Mouse (Mus musculus) midbrain, embryonic 16.5 days (tissue): ENCODE results near the gene Trappc10. TPM values are rescaled to one million over a fixed set of nuclear protein-coding genes. Genes with fewer than 3 reads are reported as not detected.
A peak's percentile ranks its signal among the peaks of the same experiment; 100 is the strongest.

Experiments
- ATAC-seq: fragments of 200-750 bp; cut with Nextera tagmentation; 2 replicates; pipeline ENCODE4 v1.8.0; 2017; ENCODE audit warnings: moderate TSS enrichment
- H3K27ac ChIP-seq: fragments of 300-500 bp; sonication (generic); 2 replicates; pipeline ENCODE4 v1.5.1; 2014; ENCODE audit warnings: mild to moderate bottlenecking, low read length, mixed read lengths
- H3K27me3 ChIP-seq: fragments of 300-500 bp; sonication (generic); 2 replicates; pipeline ENCODE4 v1.6.1; 2014; ENCODE audit warnings: low read depth, low read length, mixed read lengths; ENCODE audit not compliant: control insufficient read depth, insufficient read depth
- H3K36me3 ChIP-seq: fragments of 300-500 bp; sonication (generic); 2 replicates; pipeline ENCODE4 v1.6.1; 2014; ENCODE audit warnings: mild to moderate bottlenecking, low read length, moderate library complexity, mixed read lengths; ENCODE audit not compliant: control insufficient read depth, insufficient read depth
- H3K4me1 ChIP-seq: fragments of 300-500 bp; sonication (generic); 2 replicates; pipeline ENCODE4 v1.6.1; 2014; ENCODE audit warnings: mild to moderate bottlenecking, low read length, mixed read lengths; ENCODE audit not compliant: control insufficient read depth, insufficient read depth
- H3K4me2 ChIP-seq: fragments of 300-500 bp; sonication (generic); 2 replicates; pipeline ENCODE4 v1.6.1; 2014; ENCODE audit warnings: mild to moderate bottlenecking, low read length, mixed read lengths
- H3K4me3 ChIP-seq: fragments of 300-500 bp; sonication (generic); 2 replicates; pipeline ENCODE4 v1.5.1; 2014; ENCODE audit warnings: low read depth, mild to moderate bottlenecking, low read length, moderate library complexity, mixed read lengths
- H3K9ac ChIP-seq: fragments of 300-500 bp; sonication (generic); 2 replicates; pipeline ENCODE4 v1.6.1; 2014; ENCODE audit warnings: low read depth, low read length, mixed read lengths
- H3K9me3 ChIP-seq: fragments of 300-500 bp; sonication (generic); replicated peaks from 2 replicates; pipeline ENCODE4 v1.6.1; 2014; ENCODE audit warnings: mild to moderate bottlenecking, low read length, mixed read lengths; ENCODE audit not compliant: control insufficient read depth, poor library complexity, severe bottlenecking
- WGBS: fragments of 180-500 bp; shearing (Covaris S2); extraction: QIAGEN DNeasy Blood & Tissue Kit; methylation state at CpG from one replicate; pipeline ENCODE4 v1.1.7; 2014; 5-methylcytosine and 5-hydroxymethylcytosine counted together
- polyA plus RNA-seq: library from polyadenylated mRNA; unstranded; fragments of >200 nt; fragmentation: Nextera tagmentation; extraction: Ambion mirVana; gene quantifications from 2 replicates; pipeline ENCODE4 v1.2.1, GENCODE M21; 2015

The Trappc10 gene
- polyA plus RNA-seq, result 22.4 and 27.1 TPM in 2 replicates

- WGBS, result 0% methylated on average over 62 of the region's 74 CpGs
- Histone ChIP-seq H3K27me3 (no peaks in the 10 kb centered on the region), H3K4me3 (peak within 1 kb of the TSS; percentile 85), H3K4me1 (peaks cover 15% of the 10 kb centered on the region), H3K36me3 (no peaks in the 10 kb centered on the region), H3K4me2 (peak within 1 kb of the TSS; percentile 77), H3K9ac (peak within 1 kb of the TSS; percentile 86), H3K9me3 (no peaks in the 10 kb centered on the region), H3K27ac (peak within 1 kb of the TSS; percentile 89)
- ATAC-seq, result peak; percentile 96
These were observed at the start of gene Trappc10 for GRCm38 (mm10) chr10:78244438-78245224. TSS of gene Trappc10 (minus strand) at chr10:78244641.

DNA sequence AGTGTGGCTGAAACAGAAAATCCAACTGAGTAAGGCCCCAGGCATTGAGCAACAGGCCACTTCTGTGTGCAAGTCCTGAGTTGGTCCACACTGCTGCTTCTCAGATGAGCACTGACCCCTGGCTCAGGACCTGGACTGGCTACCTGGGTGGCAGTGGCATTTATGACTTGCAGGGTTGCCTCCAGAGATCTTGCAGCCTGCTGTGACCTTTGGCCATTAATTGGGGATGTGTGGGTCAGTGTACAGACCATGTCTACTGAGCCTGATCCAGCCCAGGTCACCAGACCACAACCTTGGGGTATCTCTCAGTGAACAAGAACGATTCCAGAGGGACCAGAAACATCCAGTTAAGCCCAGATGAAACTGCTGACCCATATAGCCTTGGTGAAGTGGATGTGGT, 49.1 kb upstream of the Trappc10 start:
- WGBS, result 89% methylated on average over 1 of the region's 1 CpGs
- no peak overlapping the region for H3K9ac ChIP-seq
- H3K4me3 ChIP-seq, result no peak overlapping the region
- H3K4me1 ChIP-seq, result no peaks in the 10 kb centered on the region; the same call in 1 of the 2 replicates
- no peaks in the 10 kb centered on the region for H3K36me3 ChIP-seq
- no peaks in the 10 kb centered on the region for H3K9me3 ChIP-seq
- no peak overlapping the region for H3K4me2 ChIP-seq
- ATAC-seq, result no peak
- H3K27ac ChIP-seq, result no peak overlapping the region
- no peaks in the 10 kb centered on the region for H3K27me3 ChIP-seq

DNA sequence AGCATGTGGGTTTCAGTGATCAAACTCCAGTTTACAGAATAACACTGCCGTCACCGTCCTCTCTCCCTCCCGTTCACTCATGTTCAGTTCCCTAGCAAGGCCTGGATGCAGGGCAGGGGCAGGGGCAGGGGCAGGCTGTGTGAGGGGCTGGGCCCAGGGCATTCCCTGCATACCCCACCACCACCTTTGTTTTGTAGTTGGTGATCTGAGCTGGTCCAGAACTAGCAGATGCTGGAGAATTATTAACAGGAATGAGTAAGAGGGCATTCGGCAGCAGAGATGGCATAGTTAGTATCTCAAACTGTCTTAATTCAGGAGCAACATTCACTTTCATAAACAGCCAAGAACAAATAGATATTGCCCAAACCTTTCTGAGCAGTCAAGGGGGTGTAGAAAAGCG, 47.9 kb upstream of the Trappc10 start:
- H3K36me3 ChIP-seq, result peaks cover 4% of the 10 kb centered on the region; the same call in 1 of the 2 replicates
- 93% methylated on average over 5 of the region's 5 CpGs for WGBS
- no peak overlapping the region for H3K4me2 ChIP-seq
- no peak overlapping the region for H3K4me3 ChIP-seq
- ATAC-seq, result no peak
- H3K9me3 ChIP-seq, result no peaks in the 10 kb centered on the region
- no peaks in the 10 kb centered on the region for H3K27me3 ChIP-seq
- H3K9ac ChIP-seq, result no peak overlapping the region
- no peaks in the 10 kb centered on the region; the same call in 1 of the 2 replicates for H3K4me1 ChIP-seq
- H3K27ac ChIP-seq, result no peak overlapping the region

DNA sequence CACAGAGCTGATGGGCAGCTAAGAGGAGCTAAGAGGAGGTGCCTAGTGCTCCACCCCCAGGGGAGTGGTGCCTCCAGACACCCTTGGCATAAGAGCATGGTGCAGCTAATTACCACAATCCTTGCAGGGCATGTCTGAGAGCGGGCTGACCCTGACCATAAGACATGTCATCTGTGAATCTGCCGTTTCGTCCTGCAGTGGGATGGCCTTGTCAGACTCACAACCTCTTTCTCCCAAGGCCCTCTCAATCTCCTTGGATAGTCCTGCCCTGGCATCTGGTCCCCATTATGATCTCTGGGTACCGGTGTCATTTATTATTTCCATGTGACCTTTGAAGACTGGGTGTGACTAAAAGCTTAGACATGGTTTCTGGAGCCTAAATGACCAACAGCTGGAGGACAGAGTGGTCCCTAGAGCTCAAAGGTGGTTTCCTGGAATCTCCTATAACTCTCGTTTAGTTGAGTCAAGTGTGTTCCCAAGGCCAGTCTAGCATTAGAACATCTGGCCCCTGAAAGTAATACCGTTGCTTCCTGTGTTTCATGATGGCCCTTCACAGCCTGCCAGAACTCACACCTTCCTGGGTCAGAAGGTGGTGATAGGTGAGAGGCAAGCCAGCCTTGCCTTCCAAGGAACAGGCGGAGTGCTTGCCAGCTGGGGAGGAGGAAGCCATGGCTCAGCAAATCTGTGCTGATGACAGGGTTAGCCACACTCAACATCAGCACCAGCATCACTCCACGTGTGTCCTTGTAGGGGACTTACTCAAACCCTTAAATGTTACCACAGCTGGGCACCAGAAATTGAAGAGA, 46.5 kb upstream of the Trappc10 start:
- no peaks in the 10 kb centered on the region for H3K4me1 ChIP-seq
- no peaks in the 10 kb centered on the region for H3K9me3 ChIP-seq
- no peak overlapping the region for H3K4me3 ChIP-seq
- H3K4me2 ChIP-seq, result no peak overlapping the region
- H3K27ac ChIP-seq, result no peak overlapping the region
- 96% methylated on average over 8 of the region's 8 CpGs for WGBS
- H3K36me3 ChIP-seq, result peaks cover 12% of the 10 kb centered on the region
- no peaks in the 10 kb centered on the region for H3K27me3 ChIP-seq
- H3K9ac ChIP-seq, result no peak overlapping the region
- ATAC-seq, result no peak

DNA sequence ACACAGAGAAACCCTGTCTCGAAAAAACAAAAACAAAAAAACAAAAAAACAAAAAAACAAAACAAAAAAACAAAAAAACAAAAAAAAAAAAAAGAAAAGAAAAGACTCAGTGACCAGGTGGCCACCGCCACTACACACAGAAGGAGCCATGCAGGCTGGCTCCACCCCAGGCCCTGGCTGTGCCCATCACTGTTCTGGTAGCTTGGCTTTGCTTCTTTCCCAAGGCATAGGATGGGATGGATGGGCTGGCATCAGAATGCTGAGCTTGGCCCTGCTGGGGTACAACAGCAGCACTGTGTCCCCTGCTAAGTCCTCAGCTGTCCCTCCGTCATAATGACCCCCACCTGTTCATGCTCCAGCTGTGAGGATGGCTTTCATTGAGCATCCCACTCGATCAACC, 44.5 kb upstream of the Trappc10 start:
- Histone ChIP-seq H3K9ac (no peak overlapping the region), H3K4me1 (no peaks in the 10 kb centered on the region)
- WGBS, result 90% methylated on average over 4 of the region's 4 CpGs

DNA sequence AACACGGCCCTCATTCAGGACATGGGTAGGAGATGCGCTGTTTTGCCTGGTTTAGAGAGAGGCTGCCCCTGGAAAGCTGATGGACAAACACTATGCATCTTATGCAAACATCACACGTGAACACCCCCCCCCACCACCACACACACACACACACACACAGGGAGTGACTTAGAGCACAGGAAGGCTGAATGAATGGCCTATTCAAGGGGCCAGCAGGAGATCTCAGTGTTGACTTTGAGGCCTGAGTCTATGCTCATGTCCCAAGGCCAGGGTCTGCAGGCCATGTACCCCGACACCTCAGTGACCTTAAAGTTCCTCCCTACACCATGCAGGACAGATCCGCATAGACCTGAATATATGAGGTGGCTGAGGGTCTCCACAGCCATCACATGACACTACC, 43.7 kb upstream of the Trappc10 start:
- Histone ChIP-seq H3K36me3 (peaks cover 22% of the 10 kb centered on the region), H3K9ac (no peak overlapping the region), H3K4me2 (no peak overlapping the region), H3K27me3 (no peaks in the 10 kb centered on the region), H3K4me1 (no peaks in the 10 kb centered on the region), H3K4me3 (no peak overlapping the region), H3K9me3 (no peaks in the 10 kb centered on the region), H3K27ac (no peak overlapping the region)
- ATAC-seq, result 0 out of 2 replicates have a peak, but pooled peaks have one; percentile 21
- 90% methylated on average over 5 of the region's 5 CpGs for WGBS

More for the DNA sequence above, 44.5 kb upstream of the Trappc10 start:
- Histone ChIP-seq H3K9me3 (no peaks in the 10 kb centered on the region), H3K4me3 (no peak overlapping the region), H3K27ac (no peak overlapping the region), H3K4me2 (no peak overlapping the region), H3K36me3 (peaks cover 20% of the 10 kb centered on the region), H3K27me3 (no peaks in the 10 kb centered on the region)
- ATAC-seq, result no peak

DNA sequence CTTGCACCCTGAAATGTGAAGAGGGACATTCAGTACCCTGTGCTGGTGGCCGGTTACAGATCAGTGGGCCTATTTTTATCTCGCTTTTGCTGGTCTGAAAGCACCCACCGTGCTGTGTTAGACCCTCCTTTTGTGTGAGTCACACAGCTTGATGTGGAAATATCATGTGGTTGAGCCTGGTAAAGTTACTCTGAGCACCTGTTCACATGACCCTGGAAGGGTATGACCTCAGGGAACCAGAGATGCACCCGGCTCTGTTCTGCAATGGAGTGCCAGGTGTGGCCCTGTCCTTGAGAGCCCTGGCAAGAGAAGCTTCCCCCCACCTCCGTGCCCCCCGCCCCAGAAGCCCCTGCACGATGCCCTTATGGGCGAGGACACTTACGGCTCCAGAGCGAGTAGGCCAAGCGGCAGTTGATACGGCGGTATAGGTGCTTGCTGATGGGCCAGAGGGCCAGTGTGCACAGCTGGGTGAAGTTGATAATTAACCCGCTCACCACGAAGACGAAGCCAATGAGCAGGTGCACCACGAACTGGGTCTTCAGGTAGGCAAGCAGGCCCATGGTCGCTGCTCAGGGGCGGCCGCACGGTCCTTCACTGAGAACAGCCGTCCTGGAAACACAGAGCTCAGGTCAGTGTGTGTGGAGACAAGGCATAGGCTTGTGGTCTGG, 43.2 kb upstream of the Trappc10 start:
- H3K9me3 ChIP-seq, result no peaks in the 10 kb centered on the region
- 96% methylated on average over 22 of the region's 22 CpGs for WGBS
- H3K36me3 ChIP-seq, result peaks cover 22% of the 10 kb centered on the region
- H3K27me3 ChIP-seq, result no peaks in the 10 kb centered on the region
- no peak overlapping the region for H3K4me3 ChIP-seq
- H3K4me1 ChIP-seq, result no peaks in the 10 kb centered on the region
- no peak overlapping the region for H3K4me2 ChIP-seq
- no peak overlapping the region for H3K27ac ChIP-seq
- no peak for ATAC-seq
- no peak overlapping the region for H3K9ac ChIP-seq

DNA sequence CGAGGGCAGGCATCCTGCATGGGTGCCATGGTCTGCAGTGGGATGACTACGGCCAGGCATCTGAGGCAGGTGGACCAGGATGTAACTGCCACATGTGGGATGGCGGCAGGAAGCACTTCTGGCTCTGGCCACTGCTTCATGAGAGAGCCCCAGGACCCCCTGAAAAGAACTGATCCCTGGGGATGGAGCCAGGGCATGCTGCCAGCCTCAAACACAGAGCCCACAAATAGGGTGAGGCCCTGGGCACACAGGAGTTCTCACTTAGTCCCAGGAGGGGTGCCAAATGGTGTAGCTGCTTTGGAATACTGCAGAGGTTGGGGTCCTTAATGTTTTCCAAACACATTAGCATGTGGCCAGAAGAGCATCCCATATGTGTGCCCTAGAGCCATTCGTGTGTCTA, 41.5 kb upstream of the Trappc10 start:
- Histone ChIP-seq H3K4me3 (no peak overlapping the region), H3K27ac (no peak overlapping the region), H3K36me3 (peaks cover 32% of the 10 kb centered on the region), H3K9ac (no peak overlapping the region), H3K9me3 (no peaks in the 10 kb centered on the region), H3K4me2 (no peak overlapping the region), H3K27me3 (no peaks in the 10 kb centered on the region), H3K4me1 (no peaks in the 10 kb centered on the region)
- WGBS, result 94% methylated on average over 4 of the region's 4 CpGs
- ATAC-seq, result no peak
